In the genomic region with DNA sequence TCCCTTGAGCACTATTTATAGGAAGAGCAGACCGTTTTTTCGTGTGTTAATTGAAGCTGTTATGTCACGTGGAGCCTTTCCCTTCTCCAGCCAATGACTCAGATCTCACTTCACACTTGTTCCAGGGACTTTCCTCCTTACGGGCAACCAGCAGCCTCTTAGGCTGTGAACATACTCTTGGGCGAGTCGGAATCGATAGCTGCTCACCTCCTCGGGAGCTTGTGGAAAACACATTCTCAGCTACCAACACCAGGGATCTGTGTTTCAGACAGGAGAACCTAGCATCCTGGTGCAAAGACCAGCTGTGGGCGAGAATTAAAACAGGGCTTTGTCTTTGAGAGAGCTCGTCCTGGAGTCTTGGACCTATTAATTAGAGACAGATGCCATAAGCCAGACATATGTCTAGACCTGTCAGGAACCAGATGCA, we compare ENCODE assay signal across 10 mouse cellular contexts.
DNase-seq lines count a peak whose midpoint lies in the region; ATAC-seq lines count a peak whose summit lies in the region.
"Had no signal": no experiment of that assay in that cellular context is flagged by ENCODE, and none has a peak within 500 bp of the region (broad histone marks: within the 10 kb centered on the region; RNA-seq: fewer than 3 reads in every experiment).

No protein-coding gene starts in this region.

- DNase-seq in right cerebral cortex, adult 2 months (ENCODE audit: low spot score in 2 of 2), result peak; percentile 33 to 40
- DNase-seq in right cerebral cortex, postnatal 4 days, result no peak
- DNase-seq in limb, embryonic 11.5 days (ENCODE audit: low spot score), result peak; percentile 74
- no peak for DNase-seq in layer of hippocampus, postnatal 10 days (ENCODE audit: low spot score in 2 of 2)
- DNase-seq in kidney, postnatal 10 days, result no peak
- no peak for DNase-seq in spleen, adult 18-20 months
- DNase-seq: kidney, postnatal 36 days had no signal

- no peaks in the 10 kb centered on the region for H3K9me3 ChIP-seq in forebrain, embryonic 15.5 days
- no peaks in the 10 kb centered on the region for H3K9me3 ChIP-seq in limb, embryonic 11.5 days (ENCODE audit: control insufficient read depth, low read length)
- H3K9me3 ChIP-seq: lung, embryonic 15.5 days had no signal

- peaks cover 17% of the 10 kb centered on the region for H3K4me1 ChIP-seq in forebrain, embryonic 15.5 days
- H3K4me1 ChIP-seq in limb, embryonic 11.5 days (ENCODE audit: control insufficient read depth, insufficient read depth, low read length), result no peaks in the 10 kb centered on the region

- no peak overlapping the region for H3K9ac ChIP-seq in forebrain, embryonic 15.5 days (replicated peaks)
- H3K9ac ChIP-seq in limb, embryonic 11.5 days (ENCODE audit: low read length), result no peak overlapping the region
- H3K9ac ChIP-seq: lung, embryonic 15.5 days had no signal

- WGBS in forebrain, embryonic 15.5 days, result 55% methylated on average over 10 of the region's 10 CpGs
- 10% methylated on average over 10 of the region's 10 CpGs for WGBS in limb, embryonic 11.5 days

- ATAC-seq in forebrain, embryonic 15.5 days (replicated peaks), result peak; percentile 51; the same call in 1 of the 2 replicates
- ATAC-seq in limb, embryonic 11.5 days (ENCODE audit: insufficient number of reproducible peaks, low FRiP score, low TSS enrichment, low read depth), result peak; percentile 71
- ATAC-seq: Patski had no signal

- no peak overlapping the region for H3K4me3 ChIP-seq in forebrain, embryonic 15.5 days
- no peak overlapping the region for H3K4me3 ChIP-seq in limb, embryonic 11.5 days (ENCODE audit: low read depth, low read length)
- H3K4me3 ChIP-seq: lung, embryonic 15.5 days had no signal

- H3K36me3 ChIP-seq in forebrain, embryonic 15.5 days, result no peaks in the 10 kb centered on the region
- H3K36me3 ChIP-seq in limb, embryonic 11.5 days (ENCODE audit: control insufficient read depth, insufficient read depth, low read length), result no peaks in the 10 kb centered on the region
- H3K36me3 ChIP-seq: lung, embryonic 15.5 days had no signal

- H3K27me3 ChIP-seq in forebrain, embryonic 15.5 days, result no peaks in the 10 kb centered on the region
- no peaks in the 10 kb centered on the region for H3K27me3 ChIP-seq in limb, embryonic 11.5 days (ENCODE audit: control insufficient read depth, insufficient read depth, low read length)
- H3K27me3 ChIP-seq: lung, embryonic 15.5 days; Patski had no signal

- H3K27ac ChIP-seq in forebrain, embryonic 15.5 days (replicated peaks), result 0 out of 2 replicates have a peak overlapping the region, but pooled peaks have one; percentile 29
- no peak overlapping the region; the same call in 1 of the 2 replicates for H3K27ac ChIP-seq in limb, embryonic 11.5 days (replicated peaks; ENCODE audit: low read depth, low read length)
- H3K27ac ChIP-seq: lung, embryonic 15.5 days had no signal

- H3K4me2 ChIP-seq in forebrain, embryonic 15.5 days (replicated peaks), result no peak overlapping the region
- H3K4me2 ChIP-seq in limb, embryonic 11.5 days (ENCODE audit: low read depth, severe bottlenecking), result no peak overlapping the region
- H3K4me2 ChIP-seq: lung, embryonic 15.5 days had no signal

Comparison
In these comparisons a context has a peak if more than half of its experiments do, and no peak if none do; other contexts are left out.
1. DNase-seq: peak in right cerebral cortex, adult 2 months (2 of 2) and limb, embryonic 11.5 days (single experiment); none in right cerebral cortex, postnatal 4 days (single experiment), layer of hippocampus, postnatal 10 days (0 of 2), kidney, postnatal 10 days (single experiment) and spleen, adult 18-20 months (0 of 2).